8 mouse cellular contexts compared by ENCODE assay signal in the genomic region with DNA sequence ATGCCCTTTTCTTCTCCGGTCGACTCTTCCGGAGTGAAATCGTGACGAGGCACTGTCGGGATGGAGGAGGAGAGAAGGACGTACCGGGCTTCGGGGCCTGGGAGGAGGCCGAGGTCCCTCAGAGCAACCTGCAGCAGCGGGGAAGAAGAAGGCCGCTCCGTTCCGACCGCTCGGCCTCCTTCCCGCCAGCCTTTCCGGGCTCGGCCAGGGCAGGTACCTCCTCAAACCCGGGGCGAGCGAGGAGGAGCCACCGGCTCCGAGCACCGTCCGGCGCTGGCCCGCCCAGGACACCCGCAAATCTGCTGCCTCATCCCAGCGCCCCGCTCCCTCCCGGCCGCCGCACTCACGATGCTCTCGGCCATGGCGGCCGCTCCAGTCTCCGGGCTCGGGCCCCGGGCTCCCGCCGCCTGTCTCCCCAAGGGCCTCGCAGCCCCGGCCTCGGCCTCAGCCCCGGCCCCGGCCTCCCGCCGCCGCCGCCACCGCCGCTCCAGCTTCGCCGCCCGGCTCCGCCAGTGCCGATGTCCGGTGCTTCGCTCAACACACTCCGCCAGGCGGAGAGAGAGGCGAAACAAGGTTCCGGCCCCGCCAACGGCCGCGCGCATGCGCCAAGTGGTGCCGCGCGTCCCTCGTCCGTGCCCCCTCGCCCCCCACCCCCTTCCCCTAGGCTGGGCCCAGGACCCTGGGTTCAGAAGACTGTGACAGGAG. TPM values are rescaled to one million over a fixed set of nuclear protein-coding genes. Genes with fewer than 3 reads are reported as not detected.
DNase-seq lines count a peak whose midpoint lies in the region; ATAC-seq lines count a peak whose summit lies in the region.

A gene (minus strand): TSS at position 557 of the 705 bp plus-strand sequence.

- H3K9me3 ChIP-seq in hindbrain, embryonic 13.5 days, result no peaks in the 10 kb centered on the region

- peak; percentile 88 for ATAC-seq in hindbrain, embryonic 13.5 days (ENCODE audit: low FRiP score)

- peak within 1 kb of the TSS; percentile 87 for H3K27ac ChIP-seq in hindbrain, embryonic 13.5 days

- H3K9ac ChIP-seq in hindbrain, embryonic 13.5 days, result peak within 1 kb of the TSS; percentile 99

- DNase-seq in R1 (ENCODE audit: low read depth, low spot score), result peak; percentile 87
- peak; percentile 92 to 93 for DNase-seq in cerebellum, postnatal 25 days
- peak; percentile 70 to 78 for DNase-seq in frontal cortex, postnatal 25 days (ENCODE audit: low spot score in 2 of 2)
- DNase-seq in layer of hippocampus, postnatal 14 days (ENCODE audit: low spot score in 2 of 2), result peak; percentile 86 to 89
- DNase-seq in lung, postnatal 10 days, result peak; percentile 94
- peak; percentile 93 for DNase-seq in ovary, postnatal 14 days (ENCODE audit: low spot score)
- DNase-seq in thymus, postnatal 14 days, result peak; percentile 92

- peaks cover 14% of the 10 kb centered on the region for H3K4me1 ChIP-seq in hindbrain, embryonic 13.5 days (replicated peaks)

- under 1% methylated on average over 62 of the region's 77 CpGs for WGBS in hindbrain, embryonic 13.5 days

- no peaks in the 10 kb centered on the region for H3K27me3 ChIP-seq in hindbrain, embryonic 13.5 days

- peak within 1 kb of the TSS; percentile 99 for H3K4me3 ChIP-seq in hindbrain, embryonic 13.5 days

- H3K36me3 ChIP-seq in hindbrain, embryonic 13.5 days, result peaks cover 25% of the 10 kb centered on the region

- peak within 1 kb of the TSS; percentile 91 for H3K4me2 ChIP-seq in hindbrain, embryonic 13.5 days

RNA-seq across cellular contexts. Expression of the gene that starts here (rescaled TPM):
- 32.5 and 33.8 TPM in 2 replicates for polyA plus RNA-seq in hindbrain, embryonic 13.5 days (2015; fragmentation: Nextera tagmentation; extraction: Ambion mirVana)
- total RNA-seq in layer of hippocampus, postnatal 14 days (2021), result 10 to 100 TPM; 64.4 to 65.6 TPM

Comparison
In these comparisons a context has a peak if more than half of its experiments do, and no peak if none do; other contexts are left out.
1. Peak in every context shown above with its lines: DNase-seq, ATAC-seq, H3K4me3 ChIP-seq and H3K27ac ChIP-seq.